Mouse (Mus musculus): Measurements from ENCODE around the gene Gm49601. TPM values are rescaled to one million over a fixed set of nuclear protein-coding genes. Genes with fewer than 3 reads are reported as not detected.

The Gm49601 gene
- total RNA-seq, 2 experiments from 2014 or later, result 1.1 to 4.9 TPM

DNA sequence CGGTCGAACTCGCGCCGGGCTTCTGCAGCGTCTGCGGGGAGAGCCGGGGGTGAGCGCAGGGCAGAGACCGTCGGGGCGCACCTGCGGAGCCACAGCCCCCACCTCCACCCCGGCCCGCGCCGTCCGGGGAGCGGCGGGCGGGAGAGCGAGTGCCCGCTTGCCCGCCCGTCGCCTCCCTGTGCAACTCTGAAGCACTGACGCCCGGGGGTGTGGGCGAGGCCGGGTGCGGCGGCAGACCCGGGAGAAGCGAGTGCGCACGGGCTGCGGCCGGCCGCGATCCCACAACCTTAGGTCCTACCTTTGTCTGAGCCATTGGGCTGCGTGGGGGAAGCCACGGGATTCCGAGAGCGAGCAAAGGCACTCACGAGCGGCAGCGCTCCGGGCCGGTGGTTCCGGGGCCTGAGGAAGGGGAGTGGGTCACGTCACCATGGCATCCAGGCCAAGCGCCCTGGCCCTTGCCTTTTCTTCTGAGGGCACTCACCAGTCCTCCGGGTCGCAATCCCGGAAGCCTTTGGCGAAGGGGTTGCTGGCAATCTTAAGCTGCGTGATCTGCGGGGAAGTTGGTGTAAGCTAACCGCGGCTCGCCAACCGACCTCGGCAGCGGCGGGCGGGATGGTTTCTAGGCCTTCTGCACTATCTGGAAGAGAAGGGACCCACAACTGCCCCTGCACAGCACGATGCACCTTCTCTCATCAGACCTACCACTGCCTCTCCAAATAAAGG, 43.6 kb downstream of the Gm49601 start:
- DNase-seq, result no peak

DNA sequence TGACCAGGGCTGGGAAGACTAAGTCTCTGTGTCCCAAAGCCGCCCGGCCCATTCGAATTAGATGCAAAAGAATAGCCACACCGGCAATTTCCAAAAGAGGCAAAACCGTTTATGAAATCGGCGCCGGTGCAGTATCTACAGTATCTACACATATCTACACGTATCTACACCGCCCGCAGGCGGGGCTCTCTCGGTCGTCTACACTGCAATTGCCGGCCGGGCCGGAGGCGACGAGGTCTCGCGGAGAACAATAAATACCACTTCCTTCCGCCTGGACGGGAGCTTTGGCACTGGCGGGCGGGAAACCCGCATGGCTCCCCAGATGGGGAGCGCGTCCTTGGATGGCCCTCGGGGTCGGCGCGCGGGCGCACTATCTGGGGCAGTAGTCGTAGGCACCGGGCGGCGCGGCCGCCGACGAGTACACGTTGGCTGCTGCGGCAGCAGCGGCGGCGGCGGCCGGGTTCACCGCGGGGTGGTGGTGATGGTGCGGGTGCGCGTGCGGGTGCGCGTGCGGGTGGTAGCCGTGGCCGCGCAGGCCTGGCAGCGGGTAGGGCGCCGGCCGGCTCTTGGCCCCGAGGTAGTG, 44.5 kb downstream of the Gm49601 start:
- peak in 1 of 2 experiments; percentile 51 for DNase-seq

DNA sequence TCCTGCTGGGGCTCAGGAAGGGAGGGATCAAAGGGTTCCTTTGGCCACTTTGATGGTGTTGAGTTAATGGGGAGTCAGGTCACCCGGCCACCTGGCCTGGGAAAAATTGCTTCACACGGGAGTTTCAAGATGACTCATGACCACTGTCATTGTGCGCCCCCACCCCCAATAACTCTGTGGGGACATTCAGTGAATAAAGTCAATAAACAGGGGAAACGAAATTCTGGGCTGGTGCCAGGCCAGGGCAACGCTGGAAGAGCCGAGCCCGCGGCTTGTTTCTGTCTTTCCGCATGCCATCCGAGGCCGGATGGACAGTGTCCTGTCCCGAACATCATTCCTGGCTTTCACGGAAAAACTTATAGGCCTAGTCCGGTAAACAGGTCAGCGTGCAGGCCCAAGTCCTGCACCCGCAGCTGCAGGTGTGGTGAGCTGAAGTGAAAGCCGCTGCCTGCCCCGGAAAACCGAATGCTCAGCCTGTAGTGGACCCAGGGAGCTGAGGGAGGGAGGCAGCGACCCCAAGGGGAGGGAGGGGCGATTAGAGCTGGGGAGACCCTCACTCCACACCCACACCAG, 45.1 kb downstream of the Gm49601 start:
- DNase-seq, result no peak

DNA sequence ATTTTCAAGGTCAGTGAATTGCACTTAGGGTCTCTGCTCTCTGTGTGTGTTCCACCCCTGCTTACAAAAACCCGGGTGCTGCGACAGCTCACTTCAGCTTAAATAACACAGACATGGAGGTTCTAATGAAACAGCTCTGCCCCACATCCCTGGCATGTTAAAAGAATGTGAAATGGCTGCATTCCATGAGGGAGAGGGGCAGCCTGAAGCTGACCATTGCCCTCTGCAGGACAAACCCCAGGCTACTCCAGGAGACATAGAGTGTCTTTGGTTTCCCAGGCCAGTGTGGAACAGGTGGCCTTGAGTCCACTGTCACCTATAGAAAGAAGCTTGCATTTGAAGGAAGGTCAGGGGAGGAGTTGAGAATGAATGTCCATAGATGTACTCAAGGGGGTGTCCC, 45.8 kb downstream of the Gm49601 start:
- DNase-seq, result no peak

GRCm38 (mm10) chr16:18577599-18578160, 48.5 kb downstream of the Gm49601 start:
- DNase-seq, result no peak

- no peak for DNase-seq
Measured at GRCm38 (mm10) chr16:18577071-18577470, 49.2 kb downstream of the Gm49601 start.

DNA sequence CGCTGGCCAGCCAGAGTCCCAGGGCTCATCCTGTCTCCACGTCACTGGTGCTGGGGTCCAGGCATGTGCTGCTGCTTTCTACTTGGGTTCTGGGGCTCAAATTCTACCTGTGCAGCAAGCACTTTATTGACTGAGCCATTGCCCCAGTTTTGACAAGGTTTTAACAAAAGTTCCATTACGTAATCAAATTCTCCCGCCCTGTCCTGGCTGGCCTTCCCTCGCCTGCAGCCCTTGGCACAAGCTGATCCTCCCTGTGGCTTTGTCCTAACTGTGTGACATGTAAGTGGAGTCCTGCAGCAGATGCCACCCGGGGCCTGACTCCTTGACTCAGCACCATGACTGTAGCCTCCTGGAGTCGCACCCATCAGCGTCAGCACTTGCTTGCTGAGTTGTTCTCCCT, 52.0 kb downstream of the Gm49601 start:
- DNase-seq, result peak; percentile 52 to 64

Other genes starting within 250 kb of the Gm49601 start
- gene Txnrd2, start 200.0 kb downstream of the Gm49601 start, total RNA-seq (2021), result 10 to 100 TPM; 73.3 to 97.3 TPM
- gene Comt, start 199.6 kb downstream of the Gm49601 start, total RNA-seq (2021), result 100 to 1,000 TPM; 193 to 249 TPM
- gene Gnb1l, start 127.7 kb downstream of the Gm49601 start, total RNA-seq (2021), result 1 to 10 TPM; 4.9 to 5.9 TPM
- gene Rtl10, start 127.5 kb downstream of the Gm49601 start, total RNA-seq (2021), result 1 to 10 TPM; 4.4 to 5.6 TPM
- under 1 TPM in 1 of 2 experiments, not detected in 1; 0.20 TPM for gene Tbx1, start 35.8 kb downstream of the Gm49601 start, total RNA-seq (2021)
- gene Gp1bb, start 4.0 kb downstream of the Gm49601 start, total RNA-seq (2021), result under 1 TPM in 1 of 2 experiments, not detected in 1; 0.60 TPM
- gene Sept5, start 3.5 kb upstream of the Gm49601 start, total RNA-seq (2021), result 10 to 100 TPM in 1 of 2 experiments, 1 to 10 TPM in 1; 9.6 to 10.9 TPM
- 10 to 100 TPM; 15.4 to 15.8 TPM for gene Cldn5, start 150.4 kb upstream of the Gm49601 start, total RNA-seq (2021)
- gene Ufd1, start 185.4 kb upstream of the Gm49601 start, total RNA-seq (2021), result 100 to 1,000 TPM; 105 to 111 TPM
- gene Cdc45, start 185.6 kb upstream of the Gm49601 start, total RNA-seq (2021), result 10 to 100 TPM in 1 of 2 experiments, 1 to 10 TPM in 1; 7.0 to 11.3 TPM
- 10 to 100 TPM; 12.6 to 22.3 TPM for gene 2510002D24Rik, start 210.2 kb upstream of the Gm49601 start, total RNA-seq (2021)
- 1 to 10 TPM; 3.3 to 3.7 TPM for gene Gm28539, start 210.2 kb upstream of the Gm49601 start, total RNA-seq (2021)